Mouse (Mus musculus) gastrocnemius, postnatal 36 days (tissue): Measurements from ENCODE around the gene Rapgef6. TPM values are rescaled to one million over a fixed set of nuclear protein-coding genes. Genes with fewer than 3 reads are reported as not detected.

Source experiments
- DNase-seq, 2 experiments: peaks; one replicate each; pipeline ENCODE4 v3.0.0; 2022
- intact Hi-C: fragments of 180-260 bp; cut with DNase I; formaldehyde crosslinking; loops from one replicate; pipeline ENCODE4 v1.15.1; 2025
- long read RNA-seq, 2 experiments: library from polyadenylated mRNA; stranded (forward); transcript quantifications; one replicate each; pipeline ENCODE4 v2.0.0; 2021
- total RNA-seq, 2 experiments: library from RNA; stranded (reverse); gene quantifications; 2 replicates each; pipeline ENCODE4 v1.2.3; 2021

The Rapgef6 gene
- 1 to 10 TPM; 5.3 to 7.2 TPM for total RNA-seq
- long read RNA-seq, experiment 1, partial matches to known transcripts = 0 of 2 reads
- long read RNA-seq, experiment 1, other reads (novel, unspliced or antisense) = 1 of 2 reads
- long read RNA-seq, experiment 2, partial matches to known transcripts = 0 of 2 reads
- long read RNA-seq, experiment 2, other reads (novel, unspliced or antisense) = 1 of 2 reads

DNA sequence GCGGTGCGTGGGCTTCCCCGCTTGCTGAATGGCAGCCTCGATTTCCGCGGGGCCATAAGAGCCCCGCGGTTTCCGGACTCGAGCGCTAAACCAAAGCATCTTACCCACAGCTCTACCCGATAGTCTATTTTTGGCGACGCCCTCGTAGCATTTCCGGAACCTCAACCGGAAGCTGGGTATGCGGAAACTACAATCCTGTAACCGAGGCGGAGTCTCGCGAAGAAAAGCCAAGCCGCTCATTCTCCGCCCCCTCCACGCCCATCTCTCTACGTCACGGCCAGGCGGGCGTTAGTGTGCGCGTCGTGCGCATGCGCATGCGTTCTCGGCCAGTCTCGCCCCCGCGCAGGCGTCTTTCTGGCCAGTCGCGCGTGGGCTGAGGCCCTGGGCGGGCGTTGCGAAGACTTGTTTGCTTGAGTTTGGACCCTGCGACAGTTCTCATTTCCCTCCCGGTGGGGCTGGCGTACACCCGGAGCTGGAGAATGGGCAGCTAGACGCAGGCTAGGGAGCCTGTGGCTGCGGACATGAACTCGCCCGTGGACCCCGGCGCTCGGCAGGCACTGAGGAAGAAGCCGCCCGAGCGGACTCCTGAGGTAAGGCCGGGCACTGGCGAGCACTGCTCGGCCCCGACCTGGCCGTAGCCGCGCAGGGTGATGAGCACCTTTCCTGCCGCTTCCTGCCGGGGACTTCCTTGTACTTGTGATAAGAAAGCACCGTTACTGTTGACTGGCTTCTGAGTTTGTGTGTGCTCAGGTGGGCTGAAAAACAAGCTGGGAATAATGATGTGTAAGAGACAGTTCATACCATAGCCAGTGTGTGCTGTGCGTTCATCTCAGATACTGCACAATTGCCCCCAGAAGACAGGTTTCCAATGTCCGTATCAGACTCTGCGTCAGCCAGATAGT, at the start of gene Rapgef6:
TSS of gene Rapgef6 (plus strand) at position 319 of the 902 bp plus-strand sequence.
- DNase-seq = peak; percentile 97 to 99
- intact Hi-C loops = loop anchor here (5.0 kb wide), 1 partner anchor 85 kb away; the partner anchor contains the start of gene Fnip1

DNA sequence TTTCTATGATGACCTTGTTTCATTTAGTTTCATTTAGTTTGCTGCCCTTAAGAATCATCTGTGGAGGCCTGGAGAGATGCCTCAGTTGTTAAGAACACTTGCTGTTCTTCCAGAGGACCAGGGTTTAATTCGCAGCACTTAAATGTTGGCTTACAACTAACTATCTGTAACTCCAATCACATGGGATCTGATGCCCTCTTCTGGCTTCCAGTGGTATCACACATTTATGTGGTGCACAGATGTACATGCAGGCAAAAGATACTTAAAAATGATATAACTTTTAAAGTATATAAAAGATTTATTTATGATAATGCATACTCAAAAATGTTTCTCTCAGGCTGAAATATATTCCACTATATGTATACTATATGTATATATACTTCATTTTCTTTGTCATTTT, 44.2 kb upstream of the Rapgef6 start:
- DNase-seq = no peak
- intact Hi-C loops = no loop called here

DNA sequence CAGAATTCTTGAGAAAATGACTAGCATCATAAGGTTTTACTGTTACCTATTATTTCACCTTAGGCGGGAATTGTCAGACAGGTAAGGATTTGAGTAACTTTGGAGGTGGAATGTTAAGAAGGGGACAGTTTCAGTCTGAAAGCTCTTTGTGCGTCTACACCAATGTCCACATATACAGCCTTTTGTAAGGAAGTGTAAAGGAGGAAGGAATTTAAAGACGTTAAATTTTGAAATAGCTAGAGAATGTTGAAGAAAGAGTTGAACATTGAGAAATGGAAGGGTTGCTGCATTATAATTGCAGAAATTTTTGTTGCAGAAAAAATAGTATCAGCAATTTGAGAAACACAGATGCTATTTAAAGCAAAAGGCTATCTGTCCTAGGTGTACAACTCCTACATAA, 36.6 kb upstream of the Rapgef6 start:
- intact Hi-C loops = no loop called here
- DNase-seq = no peak

DNA sequence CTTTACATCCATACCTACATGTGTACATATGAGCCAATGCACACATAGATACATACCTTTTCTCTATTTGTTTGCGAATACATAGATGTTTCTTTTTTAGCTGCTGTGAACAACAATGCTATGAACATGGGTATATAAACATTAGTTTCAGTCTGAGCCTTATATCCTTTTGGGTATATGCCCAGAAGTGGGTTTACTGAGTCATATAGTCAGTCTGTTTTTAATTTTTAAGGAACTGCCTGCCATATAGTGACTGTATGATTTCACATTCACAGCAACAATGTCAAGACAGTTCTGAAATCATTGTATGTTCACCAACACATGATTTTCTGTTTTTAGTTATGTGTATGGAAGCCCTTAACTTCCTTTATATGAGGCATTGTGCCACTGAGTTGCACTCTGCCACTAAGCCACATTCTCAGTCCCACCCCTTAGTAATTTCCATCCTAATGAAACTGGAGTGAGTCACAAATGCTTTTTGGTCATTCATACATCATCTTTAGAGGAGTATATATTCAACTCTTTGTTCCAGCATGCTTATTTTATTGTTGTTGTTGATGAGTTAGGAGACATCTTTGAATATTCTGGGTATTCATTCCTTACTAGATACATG, 30.6 kb upstream of the Rapgef6 start:
- intact Hi-C loops = no loop called here
- no peak for DNase-seq

DNA sequence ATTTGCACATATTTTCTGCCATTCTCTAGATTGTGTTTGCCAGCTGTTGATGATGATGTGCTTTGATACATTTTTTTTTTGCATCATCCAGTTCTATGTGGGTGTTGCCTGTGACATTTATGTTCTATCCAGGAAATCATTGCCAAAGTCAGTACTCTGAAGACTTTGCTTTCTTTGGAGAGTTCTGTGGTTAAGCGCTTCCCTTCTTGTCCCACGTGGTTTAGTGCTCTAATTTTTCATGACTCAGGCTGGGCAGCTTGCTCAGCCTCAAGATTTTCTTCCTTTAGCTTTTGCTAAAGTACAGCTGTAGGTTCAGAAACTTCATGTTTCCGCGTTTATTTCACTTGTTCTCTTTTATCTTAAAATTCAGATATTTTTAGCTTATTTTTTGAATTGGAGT, 30.1 kb upstream of the Rapgef6 start:
- DNase-seq = no peak
- intact Hi-C loops = no loop called here

DNA sequence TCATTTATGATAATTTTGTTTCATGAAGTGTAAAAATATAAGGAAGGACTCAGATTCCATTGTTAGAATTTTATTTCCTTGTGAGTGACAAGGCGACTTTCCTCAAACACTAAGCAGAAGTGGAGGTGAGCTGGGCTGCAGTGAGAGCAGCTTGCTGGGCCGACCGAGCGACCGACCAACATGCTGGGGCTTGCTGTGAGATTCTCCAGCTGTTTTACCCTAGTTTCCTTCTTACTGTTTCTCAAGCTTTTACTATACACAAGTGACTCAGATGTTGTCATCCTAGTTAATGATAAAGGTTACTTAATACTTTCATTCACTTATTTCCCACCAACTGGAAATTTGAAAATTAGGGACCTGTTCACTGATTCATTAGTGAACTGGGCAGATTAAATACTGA, 22.8 kb upstream of the Rapgef6 start:
- no peak for DNase-seq
- intact Hi-C loops = no loop called here

DNA sequence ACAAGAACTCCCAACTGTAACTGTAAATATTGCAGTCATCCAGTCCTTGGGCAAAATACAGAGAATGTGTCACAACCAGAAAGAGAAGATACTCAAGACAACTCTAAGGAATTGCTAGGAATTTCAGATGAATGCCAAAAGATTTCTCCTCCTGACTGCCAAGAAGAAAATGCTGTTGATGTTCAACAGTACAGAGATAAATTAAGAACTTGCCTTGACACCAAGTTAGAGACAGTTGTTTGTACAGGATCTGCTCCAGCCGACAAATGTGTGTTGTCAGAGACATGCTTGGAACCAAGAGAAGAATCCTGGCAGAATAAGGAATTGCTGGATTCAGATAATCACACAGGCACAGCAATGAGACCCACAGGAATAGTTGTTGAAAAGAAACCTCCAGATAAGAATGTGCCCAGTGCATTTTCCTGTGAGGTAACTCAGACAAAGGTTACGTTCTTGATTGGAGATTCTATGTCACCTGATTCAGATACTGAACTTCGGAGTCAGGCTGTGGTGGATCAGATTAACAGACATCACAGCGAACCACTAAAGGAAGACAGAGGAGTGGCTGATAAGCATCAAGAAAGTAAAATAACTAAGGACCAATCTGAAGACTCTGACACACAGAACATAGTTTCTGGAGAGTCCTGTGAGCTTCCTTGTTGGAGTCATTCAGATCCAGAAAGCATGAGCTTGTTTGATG, 20.0 kb upstream of the Rapgef6 start:
- DNase-seq = no peak
- intact Hi-C loops = no loop called here

DNA sequence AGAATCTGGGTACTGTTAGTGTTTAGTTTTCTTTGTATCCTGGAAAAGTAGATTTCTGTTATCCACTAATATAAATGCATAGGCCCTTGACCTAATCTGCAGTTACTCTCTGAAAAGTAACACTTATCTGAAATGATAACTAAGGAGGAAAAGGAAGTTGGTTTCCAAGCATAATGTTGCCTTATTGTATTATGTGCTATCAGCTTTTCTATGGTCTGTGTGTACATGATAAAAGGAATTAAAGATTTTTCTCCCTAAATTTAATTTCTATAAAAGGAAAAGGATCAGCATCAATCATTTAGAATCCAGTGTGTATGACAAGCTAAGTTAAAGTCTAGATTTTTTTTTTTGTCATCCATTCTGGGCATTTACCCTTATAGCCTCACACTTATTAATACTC, 9.1 kb upstream of the Rapgef6 start:
- no peak for DNase-seq
- intact Hi-C loops = no loop called here

DNA sequence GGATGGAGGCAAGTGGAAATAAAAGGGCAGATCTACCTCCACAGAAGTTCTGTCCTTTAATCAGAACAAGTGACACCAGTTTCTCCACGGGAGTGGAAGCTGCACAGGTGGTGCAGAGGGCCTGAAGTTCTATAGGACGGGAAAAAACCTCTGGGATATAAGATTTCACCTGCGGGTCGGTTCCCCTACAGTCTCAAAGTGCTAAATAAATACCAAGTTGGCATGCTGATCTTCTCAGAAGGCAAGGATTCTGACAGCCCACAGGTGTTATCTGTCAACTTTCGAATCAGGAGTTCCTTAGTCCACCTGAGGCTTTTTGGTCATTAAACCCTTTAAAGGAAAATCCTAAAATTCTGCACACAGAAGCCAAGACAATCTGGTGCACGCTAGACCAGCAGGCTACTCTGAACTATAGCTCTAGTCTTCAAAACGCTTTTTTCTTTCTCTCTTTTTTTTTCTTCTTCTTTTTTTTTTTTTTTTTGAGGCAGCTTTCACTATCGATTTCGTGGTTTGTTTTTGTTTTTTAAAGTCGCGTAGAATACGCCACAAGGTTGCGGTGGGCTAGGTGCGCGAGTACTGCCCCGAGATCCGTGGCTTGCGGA, 619 bp upstream of the Rapgef6 start:
- intact Hi-C loops = loop anchor here (5.0 kb wide), 1 partner anchor 85 kb away; the partner anchor contains the start of gene Fnip1
- no peak for DNase-seq

DNA sequence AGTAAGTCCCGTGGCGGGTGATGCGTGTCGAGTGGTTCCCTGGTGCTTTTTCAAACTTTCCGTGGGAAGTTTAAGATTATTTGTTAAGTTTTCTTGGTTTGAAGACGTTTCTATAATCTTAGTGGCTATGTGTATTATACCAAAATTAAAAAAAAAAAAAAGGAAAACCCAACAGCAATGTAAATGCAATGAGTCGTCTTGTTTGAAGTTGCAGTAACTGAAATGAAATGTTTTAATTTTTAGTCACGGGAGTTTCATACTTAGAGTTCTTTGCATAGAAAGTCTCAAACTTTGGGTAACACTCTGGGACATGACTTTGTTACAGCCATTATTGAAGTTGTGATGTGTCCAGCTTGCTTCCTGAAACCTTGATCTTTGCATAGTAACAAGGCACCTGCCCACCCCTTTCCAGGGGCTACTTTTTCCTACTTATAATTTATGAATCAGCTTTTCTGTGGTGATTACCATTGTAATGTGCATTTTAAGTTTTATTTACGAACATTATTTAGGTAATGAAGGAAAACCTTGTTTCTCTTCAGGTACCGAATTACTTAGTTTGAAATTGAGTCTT, 869 bp downstream of the Rapgef6 start:
- intact Hi-C loops = loop anchor here (5.0 kb wide), 1 partner anchor 86 kb away; the partner anchor contains the start of gene Fnip1
- no peak for DNase-seq

DNA sequence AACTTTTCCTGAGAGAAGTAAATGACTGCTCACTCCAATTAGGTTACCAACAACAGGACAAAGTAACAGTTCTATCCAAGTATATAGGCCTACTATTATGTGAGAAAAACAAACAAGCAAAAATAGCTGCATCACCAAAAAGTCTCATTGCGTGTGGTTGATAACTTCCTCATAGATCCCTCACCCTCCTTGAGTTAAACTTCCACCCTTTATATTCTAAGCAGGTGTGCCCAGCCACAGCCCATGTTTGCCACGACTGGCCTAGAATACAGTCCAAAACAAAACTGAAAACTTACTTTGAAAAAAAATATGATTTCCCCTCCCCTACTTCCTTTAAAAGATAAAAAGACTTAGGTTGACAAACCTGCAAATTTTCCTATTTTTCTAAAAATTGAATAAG, 5.4 kb downstream of the Rapgef6 start:
- intact Hi-C loops = no loop called here

DNA sequence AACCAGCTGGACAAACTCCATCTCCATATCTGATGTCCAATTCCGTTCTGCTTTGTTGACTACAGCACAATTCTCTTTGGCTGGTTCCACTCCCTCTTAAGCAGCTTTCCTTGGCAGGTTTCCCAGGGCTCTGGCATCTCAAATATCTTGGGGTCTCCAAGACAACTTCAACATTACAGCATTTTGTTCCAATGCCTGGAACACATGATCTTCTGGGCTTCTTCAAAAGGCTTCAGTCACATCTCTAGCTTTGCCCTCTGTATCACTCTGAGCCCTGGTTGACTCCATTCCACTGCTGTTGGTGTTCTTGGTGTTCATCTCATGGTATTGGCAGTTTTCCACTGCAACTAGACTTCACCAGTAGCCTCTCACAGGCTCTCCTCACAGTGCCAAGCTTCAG, 7.7 kb downstream of the Rapgef6 start:
- no peak for DNase-seq
- intact Hi-C loops = loop anchor here (10.0 kb wide), 2 partner anchors 176 to 226 kb away; partner anchors contain the start of gene Acsl6

More for the DNA sequence above, 5.4 kb downstream of the Rapgef6 start:
- DNase-seq = no peak

DNA sequence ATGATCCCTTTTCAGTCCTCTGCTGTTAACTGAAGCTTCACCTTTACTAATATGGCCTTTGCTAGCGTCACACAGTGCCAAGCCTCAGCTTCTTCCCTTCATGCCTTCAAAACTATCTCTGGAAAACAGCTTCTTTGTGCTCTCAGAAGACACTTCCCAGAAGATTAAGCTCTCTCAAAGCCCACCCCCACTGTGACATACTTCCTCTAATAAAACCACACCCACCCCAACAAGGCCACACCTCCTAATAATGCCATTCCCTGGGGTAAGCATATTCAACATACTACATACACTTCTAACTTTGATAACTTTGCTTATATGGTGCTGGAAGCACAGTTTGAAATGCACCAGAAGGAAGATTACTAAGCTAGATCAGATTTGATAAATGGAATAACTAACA, 8.3 kb downstream of the Rapgef6 start:
- intact Hi-C loops = loop anchor here (10.0 kb wide), 2 partner anchors 176 to 226 kb away; partner anchors contain the start of gene Acsl6
- DNase-seq = no peak

DNA sequence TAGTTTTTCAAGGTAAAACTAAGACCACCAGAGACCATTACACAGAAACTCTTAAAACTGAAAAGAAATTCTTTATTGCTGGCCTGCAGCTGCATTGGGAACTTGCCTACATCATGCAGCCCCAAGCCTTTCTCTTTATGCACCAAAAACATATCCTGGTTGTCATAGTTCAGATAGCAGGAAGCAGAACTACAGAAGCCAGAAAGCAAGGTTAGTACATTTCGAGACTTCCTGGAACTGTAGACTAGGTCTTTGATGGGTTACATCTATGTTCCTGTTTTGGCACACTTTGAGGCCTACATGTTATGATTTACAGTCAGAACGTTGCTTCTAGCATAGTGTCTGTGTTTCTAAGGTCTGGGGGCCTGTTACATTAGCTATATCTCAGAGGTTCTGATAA, 11.2 kb downstream of the Rapgef6 start:
- intact Hi-C loops = loop anchor here (10.0 kb wide), 2 partner anchors 179 to 229 kb away; partner anchors contain the start of gene Acsl6
- no peak for DNase-seq

DNA sequence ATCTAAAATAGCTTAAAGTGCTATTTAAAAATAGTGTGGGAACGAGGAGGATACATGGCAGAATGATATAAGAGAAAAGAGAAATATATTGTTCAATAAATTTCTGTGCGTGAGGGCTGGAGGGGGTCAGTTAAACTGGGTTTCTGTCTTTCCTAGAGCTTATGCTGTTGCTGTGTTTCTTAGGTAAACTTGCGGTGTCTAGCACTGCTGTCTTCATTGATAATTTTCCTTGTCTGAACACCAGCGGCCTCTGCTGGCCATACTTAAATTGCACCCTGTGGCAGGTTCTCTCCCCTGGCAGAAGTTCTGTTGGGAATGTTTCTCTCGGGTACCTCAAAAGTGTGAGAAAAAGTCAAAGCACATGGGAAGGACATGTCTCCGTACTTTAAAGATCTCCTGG, 12.2 kb downstream of the Rapgef6 start:
- peak; percentile 61 to 71 for DNase-seq
- intact Hi-C loops = loop anchor here (10.0 kb wide), 2 partner anchors 180 to 230 kb away; partner anchors contain the start of gene Acsl6

DNA sequence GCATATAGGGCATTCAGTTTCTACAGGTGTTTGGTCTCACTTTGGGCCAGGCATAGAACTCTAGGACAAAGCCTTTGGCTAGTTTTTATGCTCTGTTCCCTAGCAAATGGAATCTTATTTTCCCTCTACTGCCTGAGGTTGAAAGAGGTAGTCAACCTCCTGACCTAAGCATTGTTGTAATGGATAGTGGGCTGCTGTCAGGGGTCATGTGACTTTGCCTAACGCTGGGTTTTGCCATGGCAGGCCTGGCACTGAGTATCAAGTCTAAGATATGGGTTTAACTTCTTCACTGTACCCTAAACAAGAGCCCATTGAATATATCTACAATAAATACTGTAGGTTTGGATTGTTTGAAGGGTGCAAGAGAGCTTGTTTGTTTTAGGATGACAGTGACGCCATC, 16.4 kb downstream of the Rapgef6 start:
- intact Hi-C loops = loop anchor here (10.0 kb wide), 2 partner anchors 184 to 234 kb away; partner anchors contain the start of gene Acsl6
- no peak for DNase-seq

DNA sequence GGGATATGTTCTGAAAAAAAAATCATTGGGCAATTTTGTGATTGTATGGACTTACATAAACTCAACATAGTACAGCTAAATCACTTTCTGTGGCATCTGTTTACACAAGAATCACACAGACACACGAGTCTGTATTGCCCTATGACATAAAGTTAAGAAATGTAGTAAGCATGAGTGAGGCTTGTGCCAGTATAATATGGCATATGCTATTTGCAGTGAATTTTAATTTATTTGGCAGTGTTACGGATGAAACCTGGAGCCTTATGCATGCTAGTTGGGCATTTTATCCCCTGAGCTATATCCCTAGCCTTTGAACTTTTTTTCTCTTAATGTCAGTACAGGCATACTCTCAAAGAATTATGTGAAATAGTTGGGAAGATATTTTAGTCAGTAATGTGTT, 16.8 kb downstream of the Rapgef6 start:
- no peak for DNase-seq
- intact Hi-C loops = loop anchor here (10.0 kb wide), 2 partner anchors 185 to 235 kb away; partner anchors contain the start of gene Acsl6

DNA sequence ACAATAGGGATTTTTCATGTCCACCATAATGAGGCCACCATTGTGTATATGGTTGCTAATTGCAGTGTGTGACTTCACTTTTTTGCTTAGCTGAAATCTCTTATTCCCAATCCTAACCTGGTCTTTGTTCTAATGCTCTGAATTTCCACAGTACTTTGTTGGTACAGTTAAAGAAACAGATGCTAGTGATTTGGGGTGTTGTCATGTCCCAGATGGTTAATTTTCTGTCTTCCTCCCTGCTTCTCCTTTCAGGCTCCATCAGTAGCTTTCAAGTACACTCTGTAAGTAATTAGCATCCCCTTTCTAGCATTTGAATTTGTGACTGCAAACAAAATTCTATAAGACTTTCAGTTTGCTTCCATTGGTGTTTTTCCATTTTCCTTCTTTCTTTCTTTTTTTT, 17.7 kb downstream of the Rapgef6 start:
- no peak for DNase-seq
- intact Hi-C loops = no loop called here

DNA sequence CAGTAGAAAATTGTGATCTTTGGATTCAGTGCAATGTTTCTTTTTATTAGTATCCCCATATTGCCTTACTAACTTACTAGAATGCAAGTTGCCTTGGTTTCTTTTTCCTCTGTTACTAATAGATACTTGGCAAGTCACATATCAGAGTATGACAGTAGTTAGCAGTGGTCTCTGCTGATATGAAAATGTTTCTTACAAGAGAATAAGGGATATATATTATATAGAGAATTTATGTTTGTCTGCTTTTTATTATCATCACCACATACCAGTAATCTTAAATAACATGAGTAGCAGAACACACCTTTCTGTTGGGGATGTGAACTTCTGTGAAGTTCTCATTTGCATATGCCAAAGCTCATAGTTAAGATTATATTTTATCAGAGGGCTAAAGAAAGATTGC, 19.8 kb downstream of the Rapgef6 start:
- intact Hi-C loops = no loop called here
- DNase-seq = no peak

DNA sequence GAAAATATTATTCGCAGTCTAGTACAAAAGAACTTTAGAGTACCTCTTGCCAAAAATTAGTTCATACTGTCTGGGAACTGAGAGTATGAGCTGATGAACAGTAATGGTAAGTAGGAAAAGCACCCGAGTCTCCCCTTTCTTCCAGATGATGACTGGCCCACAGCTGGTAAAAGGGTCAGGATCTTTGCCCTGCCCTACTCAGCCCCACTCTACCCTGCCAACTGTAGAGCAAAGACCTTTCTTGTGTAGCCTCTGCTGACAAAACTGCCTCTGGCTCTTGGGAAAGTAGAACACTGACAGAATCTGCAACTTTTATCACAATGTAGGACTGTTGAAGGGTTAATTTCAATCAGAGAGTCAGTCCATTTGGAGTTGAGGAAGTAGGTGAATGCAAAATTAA, 32.3 kb downstream of the Rapgef6 start:
- no peak for DNase-seq

More for the DNA sequence above, 32.3 kb downstream of the Rapgef6 start:
- intact Hi-C loops = no loop called here
